Mouse (Mus musculus) embryonic facial prominence, embryonic 12.5 days (tissue): ENCODE results near the gene Nfx1. TPM values are rescaled to one million over a fixed set of nuclear protein-coding genes. Genes with fewer than 3 reads are reported as not detected.

Source experiments
- ATAC-seq: fragments of 200-750 bp; cut with Nextera tagmentation; 2 replicates; pipeline ENCODE4 v1.8.0; 2017; ENCODE audit not compliant: insufficient number of reproducible peaks, insufficient read depth, low FRiP score, low TSS enrichment
- H3K27ac ChIP-seq: fragments of 300-500 bp; sonication (generic); 2 replicates; pipeline ENCODE4 v1.5.1; 2016; ENCODE audit warnings: mild to moderate bottlenecking
- H3K27me3 ChIP-seq: fragments of 300-500 bp; sonication (generic); 2 replicates; pipeline ENCODE4 v1.6.1; 2016; ENCODE audit warnings: mild to moderate bottlenecking, moderate library complexity
- H3K36me3 ChIP-seq: fragments of 300-500 bp; sonication (generic); 2 replicates; pipeline ENCODE4 v1.6.1; 2016; ENCODE audit warnings: mild to moderate bottlenecking
- H3K4me1 ChIP-seq: fragments of 300-500 bp; sonication (generic); 2 replicates; pipeline ENCODE4 v1.6.1; 2016
- H3K4me2 ChIP-seq: fragments of 300-500 bp; sonication (generic); replicated peaks from 2 replicates; pipeline ENCODE4 v1.6.1; 2016; ENCODE audit warnings: mild to moderate bottlenecking, moderate library complexity
- H3K4me3 ChIP-seq: fragments of 300-500 bp; sonication (generic); 2 replicates; pipeline ENCODE4 v1.5.1; 2016; ENCODE audit warnings: mild to moderate bottlenecking
- H3K9ac ChIP-seq: fragments of 300-500 bp; sonication (generic); 2 replicates; pipeline ENCODE4 v1.6.1; 2016; ENCODE audit warnings: mild to moderate bottlenecking, moderate library complexity
- H3K9me3 ChIP-seq: fragments of 300-500 bp; sonication (generic); 2 replicates; pipeline ENCODE4 v1.6.1; 2016; ENCODE audit warnings: mild to moderate bottlenecking, moderate library complexity
- WGBS: fragments of 180-500 bp; shearing (Covaris S2); methylation state at CpG from one replicate; pipeline ENCODE4 v1.1.7; 2016; 5-methylcytosine and 5-hydroxymethylcytosine counted together
- polyA plus RNA-seq: library from polyadenylated mRNA; unstranded; fragments of >200 nt; fragmentation: Nextera tagmentation; extraction: Ambion mirVana; gene quantifications from 2 replicates; pipeline ENCODE4 v1.2.1, GENCODE M21; 2016

Gene Nfx1
- polyA plus RNA-seq, 1 experiment from 2014 or later: 110 TPM

GRCm38 (mm10) chr4:40947565-40948159 is 23.0 kb upstream of the Nfx1 start:
- H3K4me2 ChIP-seq: peak overlapping the region; percentile 79
- peaks cover 42% of the 10 kb centered on the region for H3K36me3 ChIP-seq
- peak; percentile 13; the same call in 1 of the 2 replicates for ATAC-seq
- H3K27me3 ChIP-seq: no peaks in the 10 kb centered on the region
- peak overlapping the region; percentile 88 for H3K4me3 ChIP-seq
- H3K9ac ChIP-seq: peak overlapping the region; percentile 90
- WGBS: under 1% methylated on average over 40 of the region's 40 CpGs
- peaks cover 20% of the 10 kb centered on the region for H3K4me1 ChIP-seq
- peak overlapping the region; percentile 83 for H3K27ac ChIP-seq
- no peaks in the 10 kb centered on the region for H3K9me3 ChIP-seq

GRCm38 (mm10) chr4:40948160-40948708 is 22.5 kb upstream of the Nfx1 start, which contains the start of the genes Bag1 and Chmp5:
Gene Bag1 (minus strand): TSS chr4:40948294.
Gene Chmp5 (plus strand): TSS chr4:40948407.
- H3K36me3 ChIP-seq: peaks cover 43% of the 10 kb centered on the region
- ATAC-seq: peak; percentile 96
- 1% methylated on average over 50 of the region's 50 CpGs for WGBS

DNA sequence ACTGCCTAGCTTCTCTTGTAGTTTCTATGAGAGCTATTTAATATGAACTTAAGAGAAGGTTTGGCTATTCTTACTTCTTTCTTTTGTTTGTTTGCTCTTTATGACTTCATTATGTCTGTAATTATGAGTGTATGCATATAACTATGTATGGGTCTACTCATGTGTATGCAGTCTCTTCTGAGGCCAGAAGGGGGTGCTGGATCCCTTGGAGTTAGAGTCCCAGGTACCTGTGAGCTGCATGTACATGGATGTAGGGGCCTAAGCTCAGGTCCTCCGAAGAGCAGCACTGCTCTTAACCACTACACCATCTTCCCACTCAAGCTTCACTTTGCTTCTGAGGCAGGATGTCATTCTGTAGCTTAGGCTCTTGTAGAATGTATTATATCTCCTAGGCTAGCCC is 17.2 kb upstream of the Nfx1 start:
- WGBS: 92% methylated on average over 1 of the region's 1 CpGs
- Histone ChIP-seq H3K27me3 (no peaks in the 10 kb centered on the region), H3K9ac (no peak overlapping the region), H3K4me2 (no peak overlapping the region), H3K36me3 (peaks cover 67% of the 10 kb centered on the region), H3K4me1 (peaks cover 7% of the 10 kb centered on the region; the same call in 1 of the 2 replicates), H3K4me3 (no peak overlapping the region), H3K27ac (no peak overlapping the region), H3K9me3 (no peaks in the 10 kb centered on the region)
- ATAC-seq: no peak

More at GRCm38 (mm10) chr4:40948160-40948708, 22.5 kb upstream of the Nfx1 start, which contains the start of the genes Bag1 and Chmp5:
- H3K9me3 ChIP-seq: no peaks in the 10 kb centered on the region
- H3K4me2 ChIP-seq: peak within 1 kb of the TSS; percentile 89
- H3K27ac ChIP-seq: peak within 1 kb of the TSS; percentile 83
- H3K4me1 ChIP-seq: peaks cover 20% of the 10 kb centered on the region
- H3K27me3 ChIP-seq: no peaks in the 10 kb centered on the region
- peak within 1 kb of the TSS; percentile 90 for H3K9ac ChIP-seq
- H3K4me3 ChIP-seq: peak within 1 kb of the TSS; percentile 88

GRCm38 (mm10) chr4:40955942-40956341 is 14.8 kb upstream of the Nfx1 start:
- peaks cover 82% of the 10 kb centered on the region for H3K36me3 ChIP-seq
- WGBS: 94% methylated on average over 6 of the region's 6 CpGs
- no peaks in the 10 kb centered on the region for H3K27me3 ChIP-seq

GRCm38 (mm10) chr4:40963536-40963935 is 7.2 kb upstream of the Nfx1 start:
- no peaks in the 10 kb centered on the region for H3K27me3 ChIP-seq
- 79% methylated on average over 3 of the region's 3 CpGs for WGBS
- no peak for ATAC-seq
- no peaks in the 10 kb centered on the region for H3K9me3 ChIP-seq
- no peak overlapping the region for H3K4me3 ChIP-seq
- no peaks in the 10 kb centered on the region for H3K4me1 ChIP-seq
- peaks cover 70% of the 10 kb centered on the region for H3K36me3 ChIP-seq
- no peak overlapping the region for H3K9ac ChIP-seq
- H3K4me2 ChIP-seq: no peak overlapping the region
- H3K27ac ChIP-seq: no peak overlapping the region

More at GRCm38 (mm10) chr4:40955942-40956341, 14.8 kb upstream of the Nfx1 start:
- ATAC-seq: no peak
- Histone ChIP-seq H3K27ac (no peak overlapping the region), H3K4me1 (no peaks in the 10 kb centered on the region), H3K4me2 (no peak overlapping the region), H3K9ac (no peak overlapping the region), H3K9me3 (no peaks in the 10 kb centered on the region), H3K4me3 (no peak overlapping the region)

DNA sequence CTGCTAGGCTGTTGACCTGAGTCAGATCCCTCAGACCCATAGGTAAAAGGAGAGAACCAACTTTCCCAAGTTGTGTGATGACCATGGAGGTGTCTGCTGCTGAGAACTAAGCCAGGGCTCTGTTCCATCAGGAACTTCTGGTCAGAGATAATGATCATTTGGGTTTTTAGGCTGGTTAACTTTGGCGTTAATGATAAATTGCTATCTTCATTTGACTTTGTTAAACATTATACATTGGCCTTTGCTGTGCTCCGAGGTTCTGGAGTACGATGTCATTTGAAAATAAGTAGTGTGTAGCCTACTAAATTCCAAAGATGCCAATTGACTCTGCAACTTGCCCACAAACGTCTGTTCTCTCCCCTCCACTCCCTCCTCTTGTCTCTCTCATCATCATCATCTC is 1.5 kb upstream of the Nfx1 start:
- Histone ChIP-seq H3K4me2 (no peak overlapping the region), H3K4me3 (peak overlapping the region; percentile 98; the same call in 1 of the 2 replicates), H3K36me3 (peaks cover 24% of the 10 kb centered on the region), H3K27ac (no peak overlapping the region), H3K9me3 (no peaks in the 10 kb centered on the region), H3K27me3 (no peaks in the 10 kb centered on the region), H3K4me1 (peaks cover 16% of the 10 kb centered on the region; the same call in 1 of the 2 replicates), H3K9ac (no peak overlapping the region)
- ATAC-seq: no peak
- WGBS: 84% methylated on average over 4 of the region's 4 CpGs

GRCm38 (mm10) chr4:40969781-40970591 is 720 bp upstream of the Nfx1 start:
- 14% methylated on average over 10 of the region's 13 CpGs for WGBS
- Histone ChIP-seq H3K36me3 (peaks cover 20% of the 10 kb centered on the region), H3K27me3 (no peaks in the 10 kb centered on the region), H3K4me3 (peak overlapping the region; percentile 98), H3K9ac (peak overlapping the region; percentile 94), H3K4me1 (peaks cover 16% of the 10 kb centered on the region; the same call in 1 of the 2 replicates), H3K27ac (peak overlapping the region; percentile 94), H3K9me3 (no peaks in the 10 kb centered on the region), H3K4me2 (peak overlapping the region; percentile 74)
- ATAC-seq: no peak

DNA sequence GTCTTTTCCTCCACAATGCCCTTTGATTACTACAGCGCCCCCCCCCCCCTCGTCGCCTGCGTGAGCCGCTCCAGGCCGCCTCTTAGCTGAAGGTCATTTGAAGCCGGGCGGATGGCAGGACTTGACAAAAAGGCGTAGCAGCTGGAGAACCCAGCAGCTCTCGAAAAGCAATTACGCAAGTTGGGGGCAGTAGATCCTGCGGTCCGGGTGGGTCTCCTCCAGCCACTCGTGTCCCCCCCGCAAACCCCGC is 189 bp upstream of the Nfx1 start:
- Histone ChIP-seq H3K4me2 (peak overlapping the region; percentile 74), H3K9ac (peak overlapping the region; percentile 94), H3K9me3 (no peaks in the 10 kb centered on the region), H3K27ac (peak overlapping the region; percentile 94), H3K27me3 (no peaks in the 10 kb centered on the region), H3K4me3 (peak overlapping the region; percentile 98), H3K4me1 (peaks cover 16% of the 10 kb centered on the region; the same call in 1 of the 2 replicates), H3K36me3 (peaks cover 16% of the 10 kb centered on the region)
- WGBS: 0% methylated on average over 16 of the region's 16 CpGs
- no peak for ATAC-seq

DNA sequence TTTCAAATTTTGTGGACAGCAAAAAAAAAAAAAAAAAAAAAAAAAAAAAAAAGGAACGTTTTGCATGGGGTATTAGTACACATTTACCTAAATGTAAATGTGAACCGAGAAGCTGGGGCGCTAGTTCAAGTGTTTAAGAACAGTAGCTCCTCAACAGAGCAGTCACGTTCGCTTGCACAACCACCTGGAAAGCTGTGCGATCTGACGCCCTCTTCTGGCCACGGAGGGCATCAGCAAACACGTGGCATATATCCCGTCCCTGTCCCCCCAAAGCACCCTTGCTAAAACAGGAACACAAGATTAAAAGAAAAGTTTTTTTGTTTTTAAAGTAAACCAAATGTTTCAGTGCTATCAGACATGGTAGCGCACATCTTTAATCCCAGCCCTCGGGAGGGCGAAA is 1.0 kb downstream of the Nfx1 start:
- no peak for ATAC-seq
- Histone ChIP-seq H3K4me3 (peak overlapping the region; percentile 98), H3K4me1 (peaks cover 16% of the 10 kb centered on the region; the same call in 1 of the 2 replicates), H3K9me3 (no peaks in the 10 kb centered on the region), H3K27ac (no peak overlapping the region), H3K9ac (no peak overlapping the region), H3K27me3 (no peaks in the 10 kb centered on the region), H3K4me2 (peak overlapping the region; percentile 74), H3K36me3 (peaks cover 10% of the 10 kb centered on the region)
- WGBS: 25% methylated on average over 13 of the region's 13 CpGs

DNA sequence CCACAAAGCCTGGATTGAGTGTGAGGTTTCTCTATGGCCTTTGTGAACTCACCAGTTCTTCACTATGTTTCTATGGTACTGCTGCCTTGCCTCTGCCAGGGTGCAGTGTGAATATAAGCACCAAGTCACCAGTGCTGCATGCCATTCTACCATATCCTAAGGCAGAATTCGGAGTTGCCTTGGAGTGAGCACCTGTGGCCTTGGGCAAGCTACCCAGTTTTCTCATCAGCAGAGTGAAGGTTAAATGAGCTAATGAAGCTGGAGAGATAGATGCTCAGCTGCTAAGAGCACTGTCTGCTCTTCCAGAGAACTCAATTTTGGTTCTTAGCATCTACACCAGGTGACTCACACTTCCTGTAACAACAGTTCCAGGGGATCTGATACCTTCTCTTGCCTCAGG is 3.3 kb downstream of the Nfx1 start:
- peaks cover 26% of the 10 kb centered on the region for H3K36me3 ChIP-seq
- no peak overlapping the region for H3K4me3 ChIP-seq
- H3K4me2 ChIP-seq: no peak overlapping the region
- no peaks in the 10 kb centered on the region for H3K27me3 ChIP-seq
- ATAC-seq: no peak
- H3K9ac ChIP-seq: no peak overlapping the region
- H3K4me1 ChIP-seq: peaks cover 16% of the 10 kb centered on the region; the same call in 1 of the 2 replicates
- no peaks in the 10 kb centered on the region for H3K9me3 ChIP-seq
- 91% methylated on average over 1 of the region's 1 CpGs for WGBS
- H3K27ac ChIP-seq: no peak overlapping the region

- no peak overlapping the region for H3K4me3 ChIP-seq
- peaks cover 9% of the 10 kb centered on the region; the same call in 1 of the 2 replicates for H3K4me1 ChIP-seq
- H3K36me3 ChIP-seq: peaks cover 41% of the 10 kb centered on the region
- no peak overlapping the region for H3K4me2 ChIP-seq
- ATAC-seq: no peak
- H3K27ac ChIP-seq: no peak overlapping the region
- H3K9me3 ChIP-seq: no peaks in the 10 kb centered on the region
- no peaks in the 10 kb centered on the region for H3K27me3 ChIP-seq
- 92% methylated on average over 3 of the region's 3 CpGs for WGBS
- H3K9ac ChIP-seq: no peak overlapping the region
These were observed 5.0 kb downstream of the Nfx1 start for GRCm38 (mm10) chr4:40975678-40976077.
